ENCODE assay signal across 12 mouse cellular contexts in the genomic region with DNA sequence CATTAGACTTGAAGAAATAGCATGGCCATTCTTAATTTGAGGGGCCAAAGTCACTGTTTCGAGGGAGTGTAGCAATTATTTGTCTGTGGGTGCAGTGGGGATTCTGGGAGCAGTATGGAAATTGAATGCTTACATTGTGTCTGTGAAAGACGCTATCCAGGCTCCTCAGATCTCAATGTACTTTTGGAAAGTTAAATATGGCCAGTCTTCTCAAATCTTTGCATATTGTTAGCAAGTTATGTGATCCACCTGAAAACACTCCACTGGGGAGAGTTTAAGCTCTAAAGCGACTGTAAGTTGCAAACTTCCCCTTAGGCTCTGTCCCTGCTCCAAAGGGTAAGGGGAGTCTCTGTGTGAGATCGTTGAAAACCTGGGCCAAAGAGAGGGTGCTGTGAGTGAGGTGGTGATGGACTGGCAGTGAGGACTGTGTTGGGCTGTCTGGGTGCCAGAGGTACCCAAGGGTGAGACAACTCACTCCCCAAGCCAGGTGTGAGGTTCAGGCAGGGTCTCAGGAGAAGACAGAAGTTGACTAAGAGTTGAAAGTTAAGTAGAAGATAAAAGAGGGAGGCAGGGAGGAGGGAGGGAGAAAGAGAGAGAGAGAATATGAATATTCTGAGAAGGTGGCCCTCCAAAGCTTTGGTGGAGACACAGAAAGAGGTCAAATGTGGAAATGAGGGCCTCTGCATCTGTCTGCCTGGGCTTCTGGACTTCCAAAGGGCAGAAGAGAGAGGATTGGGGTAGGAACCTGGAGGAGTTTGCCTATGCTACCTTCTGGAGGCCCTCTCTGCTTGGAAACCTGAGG. TPM values are rescaled to one million over a fixed set of nuclear protein-coding genes. Genes with fewer than 3 reads are reported as not detected.
DNase-seq lines count a peak whose midpoint lies in the region; ATAC-seq and TF ChIP-seq lines count a peak whose summit lies in the region.
"Had no signal": no experiment of that assay in that cellular context is flagged by ENCODE, and none has a peak within 500 bp of the region (broad histone marks: within the 10 kb centered on the region; RNA-seq: fewer than 3 reads in every experiment).

No protein-coding gene starts in this region.

- H3K27me3 ChIP-seq in lung, embryonic 14.5 days (ENCODE audit: insufficient read depth, low read length), result peaks cover 87% of the 10 kb centered on the region
- H3K27me3 ChIP-seq in hindbrain, embryonic 14.5 days (ENCODE audit: control insufficient read depth, insufficient read depth, low read length), result peaks cover 89% of the 10 kb centered on the region
- no peaks in the 10 kb centered on the region for H3K27me3 ChIP-seq in limb, embryonic 11.5 days (ENCODE audit: control insufficient read depth, insufficient read depth, low read length)
- peaks cover 74% of the 10 kb centered on the region for H3K27me3 ChIP-seq in stomach, embryonic 15.5 days (replicated peaks)
- H3K27me3 ChIP-seq: Patski had no signal

- peak overlapping the region; percentile 83 for H3K27ac ChIP-seq in lung, embryonic 14.5 days (ENCODE audit: low read depth)
- H3K27ac ChIP-seq in hindbrain, embryonic 14.5 days, result peak overlapping the region; percentile 85
- no peak overlapping the region for H3K27ac ChIP-seq in limb, embryonic 11.5 days (replicated peaks; ENCODE audit: low read depth, low read length)
- peak overlapping the region; percentile 72; the same call in 1 of the 2 replicates for H3K27ac ChIP-seq in stomach, embryonic 15.5 days
- H3K27ac ChIP-seq: heart, adult 2 months had no signal

- TF ChIP-seq CTCF in lung, embryonic 14.5 days (IDR thresholded peaks at IDR 0.05; ENCODE audit: low read depth), result no peak

- no peaks in the 10 kb centered on the region for H3K9me3 ChIP-seq in lung, embryonic 14.5 days (ENCODE audit: low read depth, low read length)
- H3K9me3 ChIP-seq in hindbrain, embryonic 14.5 days (ENCODE audit: control insufficient read depth, low read length), result no peaks in the 10 kb centered on the region
- no peaks in the 10 kb centered on the region for H3K9me3 ChIP-seq in limb, embryonic 11.5 days (ENCODE audit: control insufficient read depth, low read length)
- no peaks in the 10 kb centered on the region for H3K9me3 ChIP-seq in stomach, embryonic 15.5 days

- peak overlapping the region; percentile 100 for H3K9ac ChIP-seq in lung, embryonic 14.5 days
- peak overlapping the region; percentile 58; the same call in 1 of the 2 replicates for H3K9ac ChIP-seq in hindbrain, embryonic 14.5 days
- H3K9ac ChIP-seq in limb, embryonic 11.5 days (ENCODE audit: low read length), result peak overlapping the region; percentile 40
- H3K9ac ChIP-seq in stomach, embryonic 15.5 days, result no peak overlapping the region; the same call in 1 of the 2 replicates

- no peak for ATAC-seq in lung, embryonic 14.5 days (ENCODE audit: insufficient read depth)
- ATAC-seq in hindbrain, embryonic 14.5 days (ENCODE audit: low FRiP score), result no peak
- no peak for ATAC-seq in limb, embryonic 11.5 days (ENCODE audit: insufficient number of reproducible peaks, low FRiP score, low TSS enrichment, low read depth)
- ATAC-seq in stomach, embryonic 15.5 days (ENCODE audit: insufficient read depth, low FRiP score, low read depth), result no peak
- ATAC-seq: CD4-positive, CD25-positive, alpha-beta regulatory T cell, adult 4 months; Patski had no signal

- H3K4me2 ChIP-seq in lung, embryonic 14.5 days, result peak overlapping the region; percentile 87
- peak overlapping the region; percentile 81 for H3K4me2 ChIP-seq in hindbrain, embryonic 14.5 days (replicated peaks)
- peak overlapping the region; percentile 98 for H3K4me2 ChIP-seq in limb, embryonic 11.5 days (ENCODE audit: low read depth, severe bottlenecking)
- peak overlapping the region; percentile 75; the same call in 1 of the 2 replicates for H3K4me2 ChIP-seq in stomach, embryonic 15.5 days

- peak; percentile 39 for DNase-seq in lung, embryonic 14.5 days
- DNase-seq in lung, postnatal 14 days, result no peak
- no peak for DNase-seq in hindbrain, embryonic 14.5 days (ENCODE audit: low spot score)
- DNase-seq in limb, embryonic 11.5 days (ENCODE audit: low spot score), result peak; percentile 37
- no peak for DNase-seq in urinary bladder, postnatal 25 days (ENCODE audit: low spot score)
- no peak for DNase-seq in ovary, postnatal 36 days (ENCODE audit: low spot score)
- DNase-seq: heart, adult 2 months; heart, postnatal 36 days; midbrain, embryonic 14.5 days had no signal

- 25% methylated on average over 4 of the region's 4 CpGs for WGBS in lung, embryonic 14.5 days
- 4% methylated on average over 4 of the region's 4 CpGs for WGBS in hindbrain, embryonic 14.5 days
- 12% methylated on average over 4 of the region's 4 CpGs for WGBS in limb, embryonic 11.5 days
- WGBS in stomach, embryonic 15.5 days, result 21% methylated on average over 4 of the region's 4 CpGs

- peaks cover 13% of the 10 kb centered on the region; the same call in 1 of the 2 replicates for H3K36me3 ChIP-seq in lung, embryonic 14.5 days (ENCODE audit: insufficient read depth)
- H3K36me3 ChIP-seq in hindbrain, embryonic 14.5 days (replicated peaks; ENCODE audit: control insufficient read depth, insufficient read depth), result no peaks in the 10 kb centered on the region
- H3K36me3 ChIP-seq in limb, embryonic 11.5 days (ENCODE audit: control insufficient read depth, insufficient read depth, low read length), result peaks cover 2% of the 10 kb centered on the region; the same call in 1 of the 2 replicates
- no peaks in the 10 kb centered on the region for H3K36me3 ChIP-seq in stomach, embryonic 15.5 days

- 0 out of 2 replicates have a peak, but pooled peaks cover 3% of the 10 kb centered on the region for H3K4me1 ChIP-seq in lung, embryonic 14.5 days (ENCODE audit: insufficient read depth)
- H3K4me1 ChIP-seq in hindbrain, embryonic 14.5 days (replicated peaks; ENCODE audit: control insufficient read depth, insufficient read depth, low read length), result no peaks in the 10 kb centered on the region
- H3K4me1 ChIP-seq in limb, embryonic 11.5 days (ENCODE audit: control insufficient read depth, insufficient read depth, low read length), result peaks cover 75% of the 10 kb centered on the region
- H3K4me1 ChIP-seq in stomach, embryonic 15.5 days, result peaks cover 19% of the 10 kb centered on the region

- H3K4me3 ChIP-seq in lung, embryonic 14.5 days (ENCODE audit: low read depth, low read length), result peak overlapping the region; percentile 90
- H3K4me3 ChIP-seq in hindbrain, embryonic 14.5 days (replicated peaks; ENCODE audit: low read length), result peak overlapping the region; percentile 50
- H3K4me3 ChIP-seq in limb, embryonic 11.5 days (ENCODE audit: low read depth, low read length), result no peak overlapping the region
- H3K4me3 ChIP-seq in stomach, embryonic 15.5 days (replicated peaks), result 0 out of 2 replicates have a peak overlapping the region, but pooled peaks have one; percentile 6
- H3K4me3 ChIP-seq: heart, adult 2 months had no signal

RNA-seq across cellular contexts. Expression of a gene that starts 1.4 kb away (rescaled TPM):
- polyA plus RNA-seq in lung, embryonic 14.5 days (2014; fragmentation: Nextera tagmentation; extraction: Ambion mirVana), result 4.0 and 5.1 TPM in 2 replicates
- 25.4 and 29.8 TPM in 2 replicates for polyA plus RNA-seq in hindbrain, embryonic 14.5 days (2014; fragmentation: Nextera tagmentation; extraction: Ambion mirVana)
- polyA plus RNA-seq in limb, embryonic 11.5 days (2014; fragmentation: Nextera tagmentation; extraction: Ambion mirVana), result 3.5 and 4.6 TPM in 2 replicates
- polyA plus RNA-seq in stomach, embryonic 15.5 days (2015; fragmentation: Nextera tagmentation; extraction: Ambion mirVana), result 1.7 and 1.9 TPM in 2 replicates
- polyA plus RNA-seq: CD4-positive, CD25-positive, alpha-beta regulatory T cell, adult 4 months; heart, adult 2 months; midbrain, embryonic 14.5 days had no signal

RNA-seq across cellular contexts. Expression of a gene that starts 2.7 kb away (rescaled TPM):
- 58.3 and 58.5 TPM in 2 replicates for polyA plus RNA-seq in lung, embryonic 14.5 days (2014; fragmentation: Nextera tagmentation; extraction: Ambion mirVana)
- 175 and 180 TPM in 2 replicates for polyA plus RNA-seq in hindbrain, embryonic 14.5 days (2014; fragmentation: Nextera tagmentation; extraction: Ambion mirVana)
- polyA plus RNA-seq in limb, embryonic 11.5 days (2014; fragmentation: Nextera tagmentation; extraction: Ambion mirVana), result 11.0 and 11.3 TPM in 2 replicates
- polyA plus RNA-seq in stomach, embryonic 15.5 days (2015; fragmentation: Nextera tagmentation; extraction: Ambion mirVana), result 19.8 and 20.2 TPM in 2 replicates
- polyA plus RNA-seq: CD4-positive, CD25-positive, alpha-beta regulatory T cell, adult 4 months; midbrain, embryonic 14.5 days had no signal

RNA-seq across cellular contexts. Expression of a gene that starts 6.1 kb away (rescaled TPM):
- polyA plus RNA-seq in lung, embryonic 14.5 days (2014; fragmentation: Nextera tagmentation; extraction: Ambion mirVana), result 10.3 and 11.3 TPM in 2 replicates
- polyA plus RNA-seq in hindbrain, embryonic 14.5 days (2014; fragmentation: Nextera tagmentation; extraction: Ambion mirVana), result 21.7 and 24.9 TPM in 2 replicates
- 5.6 and 6.2 TPM in 2 replicates for polyA plus RNA-seq in limb, embryonic 11.5 days (2014; fragmentation: Nextera tagmentation; extraction: Ambion mirVana)
- polyA plus RNA-seq in stomach, embryonic 15.5 days (2015; fragmentation: Nextera tagmentation; extraction: Ambion mirVana), result 8.0 and 9.6 TPM in 2 replicates
- polyA plus RNA-seq: midbrain, embryonic 14.5 days had no signal

RNA-seq across cellular contexts. Expression of a gene that starts 6.1 kb away (rescaled TPM):
- polyA plus RNA-seq in lung, embryonic 14.5 days (2014; fragmentation: Nextera tagmentation; extraction: Ambion mirVana), result not detected in 2 replicates
- not detected in 2 replicates for polyA plus RNA-seq in hindbrain, embryonic 14.5 days (2014; fragmentation: Nextera tagmentation; extraction: Ambion mirVana)
- 1.1 and 1.3 TPM in 2 replicates for polyA plus RNA-seq in limb, embryonic 11.5 days (2014; fragmentation: Nextera tagmentation; extraction: Ambion mirVana)
- not detected in 2 replicates for polyA plus RNA-seq in stomach, embryonic 15.5 days (2015; fragmentation: Nextera tagmentation; extraction: Ambion mirVana)
- polyA plus RNA-seq: CD4-positive, CD25-positive, alpha-beta regulatory T cell, adult 4 months; heart, adult 2 months; midbrain, embryonic 14.5 days had no signal

RNA-seq across cellular contexts. Expression of a gene that starts 14.6 kb away (rescaled TPM):
- polyA plus RNA-seq in lung, embryonic 14.5 days (2014; fragmentation: Nextera tagmentation; extraction: Ambion mirVana), result 5.8 and 7.4 TPM in 2 replicates
- polyA plus RNA-seq in hindbrain, embryonic 14.5 days (2014; fragmentation: Nextera tagmentation; extraction: Ambion mirVana), result 18.7 and 25.2 TPM in 2 replicates
- polyA plus RNA-seq in limb, embryonic 11.5 days (2014; fragmentation: Nextera tagmentation; extraction: Ambion mirVana), result 14.7 and 16.2 TPM in 2 replicates
- polyA plus RNA-seq in stomach, embryonic 15.5 days (2015; fragmentation: Nextera tagmentation; extraction: Ambion mirVana), result 7.6 and 12.1 TPM in 2 replicates
- polyA plus RNA-seq: CD4-positive, CD25-positive, alpha-beta regulatory T cell, adult 4 months; midbrain, embryonic 14.5 days had no signal

Comparison
In these comparisons a context has a peak if more than half of its experiments do, and no peak if none do; other contexts are left out.
1. DNase-seq: peak in lung, embryonic 14.5 days (single experiment) and limb, embryonic 11.5 days (single experiment); none in lung, postnatal 14 days (single experiment), hindbrain, embryonic 14.5 days (single experiment), urinary bladder, postnatal 25 days (single experiment) and ovary, postnatal 36 days (single experiment).
2. Peak in every context shown above with its lines, with median percentiles within 50 percentile points of each other: H3K4me2 ChIP-seq.